Mouse (Mus musculus) liver, postnatal 0 days (tissue): ENCODE data around the gene Mfge8.

ENCODE experiments used
- CTCF ChIP-seq: sonication (generic); IDR thresholded peaks from 2 replicates; pipeline ENCODE4 v1.5.1; 2016; ENCODE audit warnings: antibody characterized with exemption, low read depth
- EP300 ChIP-seq: IDR thresholded peaks from 2 replicates; pipeline ENCODE4 v1.6.1; 2016; ENCODE audit warnings: antibody characterized with exemption, low read depth, mild to moderate bottlenecking

GRCm38 (mm10) chr7:79140897-79141296 is 8.0 kb downstream of the Mfge8 start:
- TF ChIP-seq CTCF, result peak; percentile 99
- no peak for TF ChIP-seq EP300
